Mouse (Mus musculus): ENCODE results near the gene H2afy.

GRCm38 (mm10) chr13:56144021-56144420 lies 7.9 kb upstream of the H2afy start:
- TF ChIP-seq CTCF (IDR thresholded peaks at IDR 0.05; ENCODE audit: low read depth), result no peak
- TF ChIP-seq EP300 (optimal IDR thresholded peaks at IDR 0.05), result no peak
